Mouse (Mus musculus): ENCODE results near the gene Dydc1.

The Dydc1 gene

DNA sequence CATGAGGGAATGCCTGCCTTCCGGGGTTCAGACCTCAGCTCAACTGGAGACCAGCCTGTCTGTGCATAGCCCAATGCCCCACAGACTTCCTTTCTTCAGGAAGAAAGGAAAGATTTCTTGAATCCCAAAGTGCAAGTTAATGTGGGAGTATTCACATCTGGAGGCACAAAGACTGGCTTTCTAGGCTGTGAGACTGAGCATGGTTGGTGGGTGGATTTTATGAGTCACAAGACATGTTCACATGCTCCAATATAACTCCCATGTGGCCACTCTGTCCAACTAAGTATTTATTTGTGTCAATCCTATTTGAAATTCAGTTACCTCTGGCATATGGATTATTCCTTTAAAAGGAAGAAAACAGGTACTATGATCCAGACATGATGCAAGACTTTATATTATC is 26.0 kb downstream of the Dydc1 start:
- no peak for DNase-seq (ENCODE audit: low spot score)

DNA sequence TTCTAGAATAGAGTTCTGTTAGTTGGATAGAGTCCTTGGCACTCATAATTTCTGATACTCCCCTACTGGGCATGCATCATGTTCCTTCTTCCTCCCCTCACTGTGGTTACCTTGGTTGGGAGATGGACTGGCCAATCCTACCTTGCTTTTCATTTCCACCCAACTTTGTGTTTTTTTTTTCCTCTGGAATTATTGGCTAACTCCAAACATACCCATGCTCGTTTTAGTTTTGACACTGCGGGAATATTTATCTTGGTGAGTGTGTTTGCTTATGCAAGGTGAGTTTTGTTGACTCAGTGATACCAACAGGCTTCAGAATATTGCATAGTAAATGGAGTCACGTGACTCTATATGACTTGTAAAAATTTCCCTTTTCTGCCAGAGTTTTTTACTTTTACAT is 28.0 kb downstream of the Dydc1 start:
- no peak for DNase-seq (ENCODE audit: low spot score)

GRCm38 (mm10) chr14:41101242-41101641 is 28.5 kb downstream of the Dydc1 start:
- no peak for DNase-seq (ENCODE audit: low spot score)

- DNase-seq (ENCODE audit: low spot score), result no peak
These were observed 29.6 kb downstream of the Dydc1 start for GRCm38 (mm10) chr14:41102269-41102668.

DNA sequence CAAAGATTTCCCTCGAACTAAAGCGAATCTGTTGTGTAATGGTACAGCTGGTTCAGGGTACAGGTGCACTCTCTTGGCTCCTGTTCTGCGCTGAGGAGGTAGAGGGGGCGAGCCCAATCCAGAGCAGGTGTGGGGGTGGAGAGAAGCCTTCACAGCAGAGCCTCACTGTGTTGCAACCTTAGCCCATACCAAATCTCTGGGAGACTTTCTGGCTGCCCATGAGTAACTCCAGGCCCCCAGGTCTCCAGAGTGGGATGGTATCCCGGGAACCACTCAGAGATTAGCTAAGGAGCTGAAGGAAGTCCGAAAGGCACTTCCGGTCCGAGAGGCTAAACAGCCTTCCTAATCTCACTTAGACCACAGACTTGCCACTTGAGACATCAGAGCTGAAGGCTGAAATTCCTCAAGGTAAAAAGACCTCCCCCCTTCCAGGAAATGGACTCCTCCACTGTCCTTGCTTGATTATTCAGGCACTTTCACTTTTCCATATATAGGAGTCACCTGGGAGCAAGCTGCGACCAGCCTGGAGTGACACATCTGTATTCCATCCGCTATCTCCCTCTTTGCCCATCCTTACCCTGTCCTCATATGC is 32.2 kb downstream of the Dydc1 start, which contains the start of gene Mat1a:
TSS of gene Mat1a (plus strand) at position 183 of the 592 bp plus-strand sequence.
- no peak for DNase-seq (ENCODE audit: low spot score)

DNA sequence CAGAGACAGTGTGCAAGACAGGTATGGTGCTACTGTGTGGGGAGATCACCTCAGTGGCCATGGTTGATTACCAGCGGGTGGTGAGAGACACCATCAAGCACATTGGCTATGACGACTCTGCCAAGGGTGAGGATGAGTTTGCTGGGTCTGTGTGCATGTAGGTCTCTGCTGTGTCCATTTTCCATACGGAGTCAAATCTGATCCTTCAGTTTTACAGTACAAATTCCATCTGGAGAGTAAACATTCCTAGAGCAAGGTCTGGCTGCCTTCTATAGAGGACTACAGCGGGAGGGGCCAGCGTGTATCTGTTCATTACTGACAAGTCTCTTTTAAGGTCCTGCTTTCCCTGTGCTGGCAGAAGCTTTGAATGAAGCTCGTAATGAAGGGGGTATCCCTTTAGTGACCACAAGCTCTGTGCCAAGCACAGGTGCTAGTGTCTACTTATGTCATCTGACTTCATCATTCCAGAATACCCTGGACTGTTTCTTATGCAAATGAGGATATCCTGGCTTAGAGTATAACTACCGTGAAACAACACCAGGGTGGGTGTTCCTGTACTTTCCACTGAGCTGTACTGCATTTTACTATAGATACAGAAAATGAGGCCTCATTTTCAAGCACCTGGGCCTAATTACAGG is 38.4 kb downstream of the Dydc1 start:
- no peak for DNase-seq (ENCODE audit: low spot score)

GRCm38 (mm10) chr14:41112944-41113343 is 40.2 kb downstream of the Dydc1 start:
- DNase-seq (ENCODE audit: low spot score), result no peak

DNA sequence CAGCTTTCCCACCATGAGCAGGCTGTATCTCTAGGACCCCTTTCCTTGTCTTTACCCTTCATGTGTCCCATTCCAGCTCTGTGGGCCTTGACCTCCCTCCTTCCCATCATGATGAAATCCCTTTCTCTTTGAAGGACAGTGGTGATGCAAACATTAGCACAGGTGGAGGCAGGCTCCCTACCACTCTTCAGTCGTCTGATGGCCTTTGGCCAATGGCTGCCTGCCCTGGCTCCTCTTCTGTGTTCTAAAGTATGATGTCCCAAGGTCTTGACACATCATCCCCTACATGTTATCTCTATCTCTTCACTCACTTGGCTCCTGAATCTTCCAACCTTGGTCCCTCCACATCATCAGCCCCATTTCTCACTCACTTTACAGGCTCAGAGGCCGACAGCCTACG is 43.6 kb downstream of the Dydc1 start:
- DNase-seq (ENCODE audit: low spot score), result no peak

GRCm38 (mm10) chr14:41124683-41125082 is 52.0 kb downstream of the Dydc1 start:
- DNase-seq (ENCODE audit: low spot score), result no peak

DNA sequence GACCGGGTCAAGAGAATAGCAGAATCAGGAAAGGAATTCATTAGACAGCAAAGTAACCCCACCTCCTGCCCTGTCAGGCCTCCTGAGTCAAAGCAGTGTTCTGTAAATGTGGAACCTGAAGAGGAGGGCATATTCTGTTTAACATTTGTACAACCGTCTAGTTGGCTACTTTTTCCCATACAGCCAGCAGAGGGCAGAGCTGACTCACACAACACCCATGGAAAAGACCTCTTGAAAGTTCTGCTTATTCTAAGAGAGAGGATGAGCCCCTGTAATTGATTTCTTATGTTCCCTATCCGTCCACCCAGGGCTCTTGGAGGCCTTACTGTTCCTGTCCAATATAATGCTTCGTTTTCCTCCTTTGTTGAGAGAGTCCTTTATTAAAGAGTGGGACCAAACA is 55.3 kb downstream of the Dydc1 start:
- peak; percentile 53 for DNase-seq (ENCODE audit: low spot score)

DNA sequence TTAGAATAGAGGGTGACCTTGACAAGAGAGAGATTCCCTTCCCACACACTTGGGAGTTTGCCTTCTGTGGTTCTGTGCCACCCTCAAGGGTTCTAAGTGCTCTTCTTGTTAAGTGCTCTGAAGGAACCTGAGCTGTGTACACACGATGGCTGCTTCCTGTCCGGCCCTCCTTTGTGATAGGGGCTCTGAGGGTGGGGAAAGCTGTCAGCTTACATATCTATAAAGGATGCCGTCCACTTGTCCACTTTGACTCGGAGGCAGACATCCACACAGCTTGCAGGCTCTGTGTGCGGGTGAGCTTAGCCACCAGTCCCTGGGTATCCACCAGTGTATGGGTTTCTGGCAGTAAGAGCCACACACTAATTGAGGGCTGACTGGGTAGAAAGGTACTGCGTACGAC is 58.8 kb downstream of the Dydc1 start, which contains the start of gene Sftpa1:
TSS of gene Sftpa1 (plus strand) at position 243 of the 400 bp plus-strand sequence.
- DNase-seq (ENCODE audit: low spot score), result no peak

GRCm38 (mm10) chr14:41137006-41137405 is 64.3 kb downstream of the Dydc1 start:
- DNase-seq (ENCODE audit: low spot score), result no peak

- no peak for DNase-seq (ENCODE audit: low spot score)
These were observed 68.0 kb downstream of the Dydc1 start for GRCm38 (mm10) chr14:41140686-41141085.

Data from retina, embryonic 14.5 days (tissue).